Mouse (Mus musculus): ENCODE results near the gene Zic3. TPM values are rescaled to one million over a fixed set of nuclear protein-coding genes. Genes with fewer than 3 reads are reported as not detected.
A peak's percentile ranks its signal among the peaks of the same experiment; 100 is the strongest.

Zic3 gene
- not detected for total RNA-seq (2021)
- long read RNA-seq, experiment 1 = 0 reads
- long read RNA-seq, experiment 2 = 0 reads

GRCm38 (mm10) chrX:58022400-58022799 is at the start of gene Zic3:
Zic3 (plus strand) TSS chrX:58022700.
- no peak for DNase-seq
- intact Hi-C loops (cut with DNase I) = loop anchor here (10.0 kb wide), 1 partner anchor 108 kb away; no protein-coding TSS in a partner anchor

- intact Hi-C loops (cut with DNase I) = no loop called here
- no peak for DNase-seq
Measured at GRCm38 (mm10) chrX:57982351-57982750, 40.1 kb upstream of the Zic3 start.

GRCm38 (mm10) chrX:57987455-57988109 is 34.9 kb upstream of the Zic3 start:
- intact Hi-C loops (cut with DNase I) = no loop called here
- DNase-seq = no peak

- intact Hi-C loops (cut with DNase I) = no loop called here
- DNase-seq = no peak
Measured at GRCm38 (mm10) chrX:58013391-58013790, 9.1 kb upstream of the Zic3 start.

GRCm38 (mm10) chrX:58014093-58014492 is 8.4 kb upstream of the Zic3 start:
- intact Hi-C loops (cut with DNase I) = no loop called here
- no peak for DNase-seq

- DNase-seq = no peak
- intact Hi-C loops (cut with DNase I) = no loop called here
Measured at GRCm38 (mm10) chrX:58014761-58015160, 7.7 kb upstream of the Zic3 start.

GRCm38 (mm10) chrX:58015336-58015945 is 7.1 kb upstream of the Zic3 start:
- intact Hi-C loops (cut with DNase I) = no loop called here
- no peak for DNase-seq

- intact Hi-C loops (cut with DNase I) = no loop called here
- DNase-seq = no peak
Measured at GRCm38 (mm10) chrX:58018720-58019119, 3.8 kb upstream of the Zic3 start.

- no peak for DNase-seq
- intact Hi-C loops (cut with DNase I) = no loop called here
Measured at GRCm38 (mm10) chrX:58019257-58019953, 3.1 kb upstream of the Zic3 start.

GRCm38 (mm10) chrX:58027631-58028030 is 5.1 kb downstream of the Zic3 start:
- no peak for DNase-seq
- intact Hi-C loops (cut with DNase I) = loop anchor here (10.0 kb wide), 1 partner anchor 113 kb away; no protein-coding TSS in a partner anchor

GRCm38 (mm10) chrX:58028082-58028481 is 5.6 kb downstream of the Zic3 start:
- intact Hi-C loops (cut with DNase I) = loop anchor here (10.0 kb wide), 1 partner anchor 113 kb away; no protein-coding TSS in a partner anchor
- DNase-seq = no peak

- intact Hi-C loops (cut with DNase I) = loop anchor here (10.0 kb wide), 1 partner anchor 114 kb away; no protein-coding TSS in a partner anchor
- no peak for DNase-seq
Measured at GRCm38 (mm10) chrX:58028858-58029257, 6.4 kb downstream of the Zic3 start.

- DNase-seq = peak; percentile 7 to 33
- intact Hi-C loops (cut with DNase I) = no loop called here
Measured at GRCm38 (mm10) chrX:58030100-58030834, 7.8 kb downstream of the Zic3 start.

GRCm38 (mm10) chrX:58030835-58031670 is 8.6 kb downstream of the Zic3 start:
- intact Hi-C loops (cut with DNase I) = no loop called here
- DNase-seq = no peak

- DNase-seq = no peak
- intact Hi-C loops (cut with DNase I) = no loop called here
Measured at GRCm38 (mm10) chrX:58031671-58032605, 9.4 kb downstream of the Zic3 start.

- no peak for DNase-seq
- intact Hi-C loops (cut with DNase I) = no loop called here
Measured at GRCm38 (mm10) chrX:58032622-58033021, 10.1 kb downstream of the Zic3 start.

- DNase-seq = no peak
- intact Hi-C loops (cut with DNase I) = no loop called here
Measured at GRCm38 (mm10) chrX:58033521-58033920, 11.0 kb downstream of the Zic3 start.

- DNase-seq = no peak
- intact Hi-C loops (cut with DNase I) = no loop called here
Measured at GRCm38 (mm10) chrX:58038061-58039007, 15.8 kb downstream of the Zic3 start.
